Mouse (Mus musculus) erythroblast, adult 5-6 weeks (primary cell): ENCODE data around the gene Rnh1. TPM values are rescaled to one million over a fixed set of nuclear protein-coding genes. Genes with fewer than 3 reads are reported as not detected.
A peak's percentile ranks its signal among the peaks of the same experiment; 100 is the strongest.

Experiments used
- ATAC-seq: replicated peaks from 2 replicates; pipeline ENCODE4 v1.8.0; 2016; ENCODE audit warnings: moderate number of reproducible peaks, mild to moderate bottlenecking, moderate TSS enrichment, inconsistent platforms; ENCODE audit not compliant: poor library complexity, low FRiP score, severe bottlenecking
- total RNA-seq, 2 experiments: library from RNA; stranded (forward) in 1 of 2; stranded (reverse) in 1 of 2; fragments of 150-400 nt in 1 of 2; fragments of 200-764, 138-1000 nt in 1 of 2; gene quantifications; 2 replicates each; pipeline versions ENCODE4 v1.2.3 to v1.2.4; 2015 to 2017; ENCODE audit warnings: low replicate concordance in 2 of 2

The Rnh1 gene
- total RNA-seq, 2 experiments from 2014 or later, result 11.9 to 15.7 TPM

- ATAC-seq, result no peak
Observed at GRCm38 (mm10) chr7:141169300-141169699, 3.4 kb downstream of the Rnh1 start.

- ATAC-seq, result peak; percentile 68
Observed at GRCm38 (mm10) chr7:141168518-141168953, 4.1 kb downstream of the Rnh1 start.

- ATAC-seq, result peak; percentile 67
Observed at GRCm38 (mm10) chr7:141167901-141168517, 4.6 kb downstream of the Rnh1 start.

GRCm38 (mm10) chr7:141164850-141165249, 7.8 kb downstream of the Rnh1 start:
- no peak for ATAC-seq

- no peak for ATAC-seq
Observed at GRCm38 (mm10) chr7:141164397-141164796, 8.3 kb downstream of the Rnh1 start.

- ATAC-seq, result no peak
Observed at GRCm38 (mm10) chr7:141155362-141155761, 17.3 kb downstream of the Rnh1 start.

GRCm38 (mm10) chr7:141148639-141149038, 24.0 kb downstream of the Rnh1 start:
- ATAC-seq, result no peak

GRCm38 (mm10) chr7:141147044-141147443, 25.6 kb downstream of the Rnh1 start:
- ATAC-seq, result no peak

GRCm38 (mm10) chr7:141146043-141146595, 26.5 kb downstream of the Rnh1 start:
- ATAC-seq, result peak; percentile 81

GRCm38 (mm10) chr7:141145403-141145802, 27.3 kb downstream of the Rnh1 start:
- no peak for ATAC-seq

GRCm38 (mm10) chr7:141144650-141145049, 28.0 kb downstream of the Rnh1 start:
- no peak for ATAC-seq

- ATAC-seq, result no peak
Observed at GRCm38 (mm10) chr7:141143861-141144260, 28.8 kb downstream of the Rnh1 start.

- ATAC-seq, result peak; percentile 67
Observed at GRCm38 (mm10) chr7:141143112-141143511, 29.5 kb downstream of the Rnh1 start.

- no peak for ATAC-seq
Observed at GRCm38 (mm10) chr7:141141326-141141725, 31.3 kb downstream of the Rnh1 start.

GRCm38 (mm10) chr7:141131904-141132755, 40.5 kb downstream of the Rnh1 start:
- peak; percentile 79 for ATAC-seq

- ATAC-seq, result peak; percentile 75
Observed at GRCm38 (mm10) chr7:141131024-141131820, 41.4 kb downstream of the Rnh1 start.

GRCm38 (mm10) chr7:141123517-141123856, 49.2 kb downstream of the Rnh1 start:
- ATAC-seq, result no peak; the same call in 1 of the 2 replicates

GRCm38 (mm10) chr7:141122689-141123516, 49.8 kb downstream of the Rnh1 start:
- ATAC-seq, result peak; percentile 92

- no peak for ATAC-seq
Observed at GRCm38 (mm10) chr7:141122245-141122644, 50.4 kb downstream of the Rnh1 start, which contains the start of gene Ptdss2. Gene Ptdss2 (plus strand): TSS chr7:141122382.
